Mouse (Mus musculus) forelimb bud, embryonic 11.5 days (tissue): Measurements from ENCODE around the gene Fam234a.
"Not testable (repeated sequence)": the region's sequence is repeated elsewhere in the genome, so short reads cannot be mapped to it uniquely, and the experiment has no call there.

Source experiments
- DNase-seq: peaks from one replicate; pipeline ENCODE4 v3.0.0-alpha.2; 2012; ENCODE audit warnings: low read depth, low spot score

The Fam234a gene

DNA sequence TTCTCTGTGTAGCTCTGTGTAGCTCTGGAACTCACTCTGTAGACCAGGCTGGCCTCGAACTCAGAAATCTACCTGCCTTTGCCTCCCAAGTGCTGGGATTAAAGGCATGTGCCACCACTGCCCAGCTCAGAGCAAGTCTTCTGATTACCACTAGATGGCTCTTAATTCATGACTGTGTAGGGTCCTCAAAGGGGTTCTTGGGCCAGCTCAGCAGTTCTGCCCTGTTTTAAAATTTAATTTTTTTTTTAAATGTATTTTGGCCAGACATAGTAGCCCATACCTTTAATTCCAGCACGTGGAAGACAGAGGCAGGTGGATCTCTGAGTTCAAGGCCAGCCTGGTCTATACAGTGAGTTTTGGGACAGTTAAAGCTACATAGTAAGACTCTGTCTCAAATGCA is 68.8 kb downstream of the Fam234a start:
- not testable (repeated sequence) for DNase-seq

DNA sequence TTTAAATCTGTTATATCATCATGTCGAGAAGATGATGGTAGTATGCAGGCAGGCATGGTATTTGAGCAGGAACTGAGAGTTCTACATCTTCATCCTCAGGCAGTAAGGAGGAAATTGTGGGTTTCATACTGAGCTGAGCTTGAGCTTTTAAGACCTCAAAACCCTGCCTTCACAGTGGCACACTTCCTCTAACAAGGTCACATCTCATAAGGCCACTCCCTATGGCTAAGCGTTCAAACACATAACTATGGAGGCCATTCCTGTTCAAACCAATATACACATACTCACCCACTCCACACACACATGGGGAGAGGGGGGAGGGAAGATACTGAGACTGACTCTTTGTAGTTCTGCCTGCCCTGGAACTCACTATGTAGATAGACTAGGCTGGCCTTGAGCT is 76.0 kb downstream of the Fam234a start:
- DNase-seq = no peak

GRCm38 (mm10) chr17:26162736-26163135 is 81.3 kb downstream of the Fam234a start:
- no peak for DNase-seq
